Mouse (Mus musculus): ENCODE results near the gene Rgs21. TPM values are rescaled to one million over a fixed set of nuclear protein-coding genes. Genes with fewer than 3 reads are reported as not detected.

The Rgs21 gene
- not detected in 2 replicates for total RNA-seq (2021)
- long read RNA-seq = 0 reads

- no peak for DNase-seq
These were observed at the start of gene Rgs21 for GRCm38 (mm10) chr1:144567567-144567966. Gene Rgs21, minus strand, starts transcription at chr1:144567667.

- no peak for DNase-seq
These were observed 36.6 kb upstream of the Rgs21 start for GRCm38 (mm10) chr1:144604071-144604470.

GRCm38 (mm10) chr1:144602987-144603386, 35.5 kb upstream of the Rgs21 start:
- DNase-seq = no peak

GRCm38 (mm10) chr1:144579321-144579720, 11.9 kb upstream of the Rgs21 start:
- DNase-seq = no peak

- no peak for DNase-seq
These were observed 5.5 kb upstream of the Rgs21 start for GRCm38 (mm10) chr1:144572972-144573371.

- DNase-seq = no peak
These were observed 2.4 kb upstream of the Rgs21 start for GRCm38 (mm10) chr1:144569905-144570304.

- DNase-seq = no peak
These were observed 22.3 kb downstream of the Rgs21 start for GRCm38 (mm10) chr1:144545142-144545541.

- no peak for DNase-seq
These were observed 22.9 kb downstream of the Rgs21 start for GRCm38 (mm10) chr1:144544497-144544961.

- no peak for DNase-seq
These were observed 35.7 kb downstream of the Rgs21 start for GRCm38 (mm10) chr1:144531746-144532145.

- DNase-seq = no peak
These were observed 49.5 kb downstream of the Rgs21 start for GRCm38 (mm10) chr1:144517878-144518426.

GRCm38 (mm10) chr1:144502241-144502640, 65.2 kb downstream of the Rgs21 start:
- DNase-seq = no peak

GRCm38 (mm10) chr1:144500423-144500822, 67.0 kb downstream of the Rgs21 start:
- DNase-seq = no peak

- no peak for DNase-seq
These were observed 67.7 kb downstream of the Rgs21 start for GRCm38 (mm10) chr1:144499719-144500118.

GRCm38 (mm10) chr1:144498725-144499124, 68.7 kb downstream of the Rgs21 start:
- no peak for DNase-seq

GRCm38 (mm10) chr1:144498051-144498450, 69.4 kb downstream of the Rgs21 start:
- DNase-seq = no peak

- no peak for DNase-seq
These were observed 74.1 kb downstream of the Rgs21 start for GRCm38 (mm10) chr1:144493336-144493735.

GRCm38 (mm10) chr1:144488223-144488835, 79.1 kb downstream of the Rgs21 start:
- DNase-seq = no peak

Other genes starting within 250 kb of the Rgs21 start
- gene Rgs18, start 207.8 kb upstream of the Rgs21 start, total RNA-seq (2021) = 0.39 TPM in 1 of 2 replicates, not detected in the other

All from adrenal gland, postnatal 25 days (tissue).